Mouse (Mus musculus): Measurements from ENCODE around the gene Olfr494. TPM values are rescaled to one million over a fixed set of nuclear protein-coding genes. Genes with fewer than 3 reads are reported as not detected.

Gene Olfr494
- polyA plus RNA-seq (2015; fragmentation: Nextera tagmentation; extraction: Ambion mirVana): not detected in 2 replicates

- no peak within 1 kb of the TSS for H3K4me2 ChIP-seq (ENCODE audit: low read depth, low read length)
- H3K36me3 ChIP-seq (ENCODE audit: control insufficient read depth, insufficient read depth, low read length): no peaks in the 10 kb centered on the region
- H3K9me3 ChIP-seq (ENCODE audit: control insufficient read depth, low read length): no peaks in the 10 kb centered on the region
- WGBS: 78% methylated on average over 3 of the region's 3 CpGs
- ATAC-seq: no peak
- H3K9ac ChIP-seq (ENCODE audit: low read depth, low read length): no peak within 1 kb of the TSS
- H3K27ac ChIP-seq (ENCODE audit: low read length): no peak within 1 kb of the TSS
- no peaks in the 10 kb centered on the region for H3K4me1 ChIP-seq (ENCODE audit: control insufficient read depth, insufficient read depth, low read length)
- H3K4me3 ChIP-seq (ENCODE audit: low read length): no peak within 1 kb of the TSS
- no peaks in the 10 kb centered on the region for H3K27me3 ChIP-seq (replicated peaks; ENCODE audit: control insufficient read depth, insufficient read depth, low read length)
Measured at GRCm38 (mm10) chr7:108365035-108365434, at the start of gene Olfr494. Olfr494 (plus strand) TSS chr7:108365335.

- Histone ChIP-seq H3K27me3 (replicated peaks; ENCODE audit: control insufficient read depth, insufficient read depth, low read length) (no peaks in the 10 kb centered on the region), H3K4me2 (ENCODE audit: low read depth, low read length) (no peak within 1 kb of the TSS), H3K27ac (ENCODE audit: low read length) (no peak within 1 kb of the TSS), H3K9ac (ENCODE audit: low read depth, low read length) (no peak within 1 kb of the TSS), H3K4me3 (ENCODE audit: low read length) (no peak within 1 kb of the TSS), H3K4me1 (ENCODE audit: control insufficient read depth, insufficient read depth, low read length) (no peaks in the 10 kb centered on the region), H3K36me3 (ENCODE audit: control insufficient read depth, insufficient read depth, low read length) (no peaks in the 10 kb centered on the region), H3K9me3 (ENCODE audit: control insufficient read depth, low read length) (no peaks in the 10 kb centered on the region)
- 78% methylated on average over 2 of the region's 2 CpGs for WGBS
- ATAC-seq: no peak
Measured at GRCm38 (mm10) chr7:108323574-108323973, 41.6 kb upstream of the Olfr494 start, which contains the start of gene Olfr492. Olfr492 (minus strand) TSS chr7:108323674.

GRCm38 (mm10) chr7:108346879-108347278 is 18.3 kb upstream of the Olfr494 start, which contains the start of gene Olfr493:
Olfr493 (minus strand) TSS chr7:108346979.
- Histone ChIP-seq H3K9ac (ENCODE audit: low read depth, low read length) (no peak within 1 kb of the TSS), H3K9me3 (ENCODE audit: control insufficient read depth, low read length) (no peaks in the 10 kb centered on the region), H3K36me3 (ENCODE audit: control insufficient read depth, insufficient read depth, low read length) (no peaks in the 10 kb centered on the region), H3K27me3 (replicated peaks; ENCODE audit: control insufficient read depth, insufficient read depth, low read length) (no peaks in the 10 kb centered on the region), H3K4me1 (ENCODE audit: control insufficient read depth, insufficient read depth, low read length) (no peaks in the 10 kb centered on the region), H3K4me2 (ENCODE audit: low read depth, low read length) (no peak within 1 kb of the TSS), H3K27ac (ENCODE audit: low read length) (no peak within 1 kb of the TSS), H3K4me3 (ENCODE audit: low read length) (no peak within 1 kb of the TSS)
- no peak for ATAC-seq
- WGBS: 66% methylated on average over 1 of the region's 1 CpGs

GRCm38 (mm10) chr7:108392867-108393266 is 27.7 kb downstream of the Olfr494 start, which contains the start of gene Olfr495:
Olfr495 (plus strand) TSS chr7:108393167.
- Histone ChIP-seq H3K4me3 (ENCODE audit: low read length) (no peak within 1 kb of the TSS), H3K9me3 (ENCODE audit: control insufficient read depth, low read length) (no peaks in the 10 kb centered on the region), H3K4me1 (ENCODE audit: control insufficient read depth, insufficient read depth, low read length) (no peaks in the 10 kb centered on the region), H3K9ac (ENCODE audit: low read depth, low read length) (no peak within 1 kb of the TSS), H3K27me3 (replicated peaks; ENCODE audit: control insufficient read depth, insufficient read depth, low read length) (no peaks in the 10 kb centered on the region), H3K4me2 (ENCODE audit: low read depth, low read length) (no peak within 1 kb of the TSS), H3K36me3 (ENCODE audit: control insufficient read depth, insufficient read depth, low read length) (no peaks in the 10 kb centered on the region), H3K27ac (ENCODE audit: low read length) (no peak within 1 kb of the TSS)
- ATAC-seq: no peak
- WGBS: 68% methylated on average over 1 of the region's 1 CpGs

Other genes starting within 250 kb of the Olfr494 start
- not detected in 2 replicates for gene Olfr484, start 237.9 kb upstream of the Olfr494 start, polyA plus RNA-seq (2015; fragmentation: Nextera tagmentation; extraction: Ambion mirVana)
- gene Olfr485, start 205.5 kb upstream of the Olfr494 start, polyA plus RNA-seq (2015; fragmentation: Nextera tagmentation; extraction: Ambion mirVana): not detected in 2 replicates
- gene Olfr486, start 192.6 kb upstream of the Olfr494 start, polyA plus RNA-seq (2015; fragmentation: Nextera tagmentation; extraction: Ambion mirVana): not detected in 2 replicates
- gene Olfr487, start 150.7 kb upstream of the Olfr494 start, polyA plus RNA-seq (2015; fragmentation: Nextera tagmentation; extraction: Ambion mirVana): not detected in 2 replicates
- gene Olfr488, start 107.0 kb upstream of the Olfr494 start, polyA plus RNA-seq (2015; fragmentation: Nextera tagmentation; extraction: Ambion mirVana): not detected in 2 replicates
- gene Olfr490, start 76.4 kb upstream of the Olfr494 start, polyA plus RNA-seq (2015; fragmentation: Nextera tagmentation; extraction: Ambion mirVana): not detected in 2 replicates
- not detected in 2 replicates for gene Olfr491, start 51.9 kb upstream of the Olfr494 start, polyA plus RNA-seq (2015; fragmentation: Nextera tagmentation; extraction: Ambion mirVana)
- not detected in 2 replicates for gene Olfr492, start 41.7 kb upstream of the Olfr494 start, polyA plus RNA-seq (2015; fragmentation: Nextera tagmentation; extraction: Ambion mirVana)
- gene Olfr493, start 18.4 kb upstream of the Olfr494 start, polyA plus RNA-seq (2015; fragmentation: Nextera tagmentation; extraction: Ambion mirVana): not detected in 2 replicates
- gene Olfr495, start 27.8 kb downstream of the Olfr494 start, polyA plus RNA-seq (2015; fragmentation: Nextera tagmentation; extraction: Ambion mirVana): not detected in 2 replicates
- not detected in 2 replicates for gene Olfr497, start 55.1 kb downstream of the Olfr494 start, polyA plus RNA-seq (2015; fragmentation: Nextera tagmentation; extraction: Ambion mirVana)
- gene Olfr498, start 100.0 kb downstream of the Olfr494 start, polyA plus RNA-seq (2015; fragmentation: Nextera tagmentation; extraction: Ambion mirVana): not detected in 2 replicates
- gene Olfr502, start 159.7 kb downstream of the Olfr494 start, polyA plus RNA-seq (2015; fragmentation: Nextera tagmentation; extraction: Ambion mirVana): not detected in 2 replicates
- not detected in 2 replicates for gene Olfr503, start 179.2 kb downstream of the Olfr494 start, polyA plus RNA-seq (2015; fragmentation: Nextera tagmentation; extraction: Ambion mirVana)
- not detected in 2 replicates for gene Olfr504, start 200.5 kb downstream of the Olfr494 start, polyA plus RNA-seq (2015; fragmentation: Nextera tagmentation; extraction: Ambion mirVana)
- gene Olfr506, start 245.5 kb downstream of the Olfr494 start, polyA plus RNA-seq (2015; fragmentation: Nextera tagmentation; extraction: Ambion mirVana): not detected in 2 replicates

All from intestine, embryonic 16.5 days (tissue).